Mouse (Mus musculus) heart, postnatal 25 days (tissue): ENCODE data around the gene Kctd13. TPM values are rescaled to one million over a fixed set of nuclear protein-coding genes. Genes with fewer than 3 reads are reported as not detected.
"Not testable (repeated sequence)": the region's sequence is repeated elsewhere in the genome, so short reads cannot be mapped to it uniquely, and the experiment has no call there.

ENCODE experiments used
- DNase-seq: peaks from one replicate; pipeline ENCODE4 v3.0.0; 2022; ENCODE audit warnings: low spot score
- intact Hi-C: fragments of 180-260 bp; cut with DNase I; formaldehyde crosslinking; loops from one replicate; pipeline ENCODE4 v1.15.1; 2025
- total RNA-seq, 2 experiments: library from RNA; stranded (reverse); gene quantifications; 2 replicates each; pipeline ENCODE4 v1.2.3; 2021

The Kctd13 gene
- 1 to 10 TPM; 5.3 to 6.8 TPM for total RNA-seq

- intact Hi-C loops, result loop anchor here (2.0 to 5.0 kb wide), 2 partner anchors 30 to 44 kb away; no protein-coding TSS in a partner anchor
These were observed at the start of gene Kctd13 for GRCm38 (mm10) chr7:126928384-126929037. Kctd13 (plus strand) TSS chr7:126928879.

DNA sequence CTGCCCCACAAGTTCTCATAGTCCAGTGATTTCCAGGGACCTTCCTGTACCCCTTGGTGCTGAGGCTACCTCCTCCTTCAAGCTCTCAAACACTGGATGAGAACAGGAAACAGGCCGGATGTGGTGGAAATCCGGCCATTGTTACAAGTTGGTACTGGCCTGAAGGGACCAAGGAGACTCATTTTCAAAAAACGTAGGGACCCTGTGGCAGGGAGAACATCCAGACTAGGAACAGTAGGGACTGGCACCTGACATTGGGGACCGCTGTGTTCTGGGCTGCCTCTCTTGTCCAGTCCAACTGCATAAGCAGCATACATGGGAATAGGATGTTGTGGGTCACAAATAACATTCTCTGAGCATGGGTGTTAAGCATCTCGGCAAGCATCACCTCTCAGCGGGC lies 47.6 kb upstream of the Kctd13 start:
- intact Hi-C loops, result no loop called here
- peak; percentile 40 for DNase-seq

More at GRCm38 (mm10) chr7:126928384-126929037, at the start of gene Kctd13:
- peak; percentile 90 for DNase-seq

DNA sequence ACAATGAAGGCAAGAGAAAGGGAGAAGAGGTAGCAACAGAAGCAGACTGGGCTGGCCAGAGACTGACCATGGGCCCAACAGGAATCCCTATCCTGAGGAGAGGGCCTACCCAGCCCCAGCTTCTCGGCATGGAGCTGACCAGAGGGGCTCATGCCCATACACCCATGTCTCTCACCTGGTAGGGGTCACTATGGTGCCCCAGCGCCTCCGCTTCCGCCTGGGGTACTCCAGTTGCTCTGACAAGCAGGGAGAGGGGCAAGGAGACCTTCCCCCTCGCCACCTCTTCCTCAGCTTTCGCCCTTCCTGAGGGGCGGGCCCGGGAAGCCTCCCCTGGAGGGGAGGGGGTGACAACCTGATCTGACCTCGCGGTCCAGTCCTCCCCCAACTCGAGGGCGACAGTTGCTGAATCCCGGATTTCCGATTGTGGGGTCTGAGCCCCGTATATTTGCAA lies 44.9 kb upstream of the Kctd13 start:
- intact Hi-C loops, result loop anchor here (2.0 kb wide), 1 partner anchor 15 kb away; no protein-coding TSS in a partner anchor
- DNase-seq, result no peak

GRCm38 (mm10) chr7:126884286-126885164 lies 44.2 kb upstream of the Kctd13 start, which contains the start of gene Taok2:
Taok2 (minus strand) TSS chr7:126884703.
- intact Hi-C loops, result loop anchor here (2.0 to 5.0 kb wide), 3 partner anchors 14 to 52 kb away; partner anchors contain the start of gene 4930451I11Rik
- peak; percentile 99 for DNase-seq

DNA sequence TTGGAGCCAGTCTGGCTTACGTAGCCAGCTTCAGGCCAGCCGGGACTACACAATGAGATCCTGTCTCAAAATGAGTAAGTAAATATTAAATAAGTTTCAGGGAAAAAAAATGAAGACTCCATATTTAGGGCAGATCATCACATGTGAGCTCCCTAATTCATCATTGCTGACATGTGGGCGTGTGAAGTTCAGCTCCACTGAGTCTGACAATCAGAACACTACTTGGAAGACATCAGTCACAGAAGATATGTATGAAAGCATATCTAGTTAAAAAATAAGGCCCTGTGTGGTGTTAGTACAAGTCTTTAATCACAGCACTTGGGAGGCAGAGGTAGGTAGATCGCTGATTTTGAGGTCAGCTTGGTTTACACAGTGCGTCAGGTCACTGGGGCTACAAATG lies 41.4 kb upstream of the Kctd13 start:
- no peak for DNase-seq
- intact Hi-C loops, result loop anchor here (5.0 kb wide), 2 partner anchors 45 to 55 kb away; partner anchors contain the start of gene 4930451I11Rik

DNA sequence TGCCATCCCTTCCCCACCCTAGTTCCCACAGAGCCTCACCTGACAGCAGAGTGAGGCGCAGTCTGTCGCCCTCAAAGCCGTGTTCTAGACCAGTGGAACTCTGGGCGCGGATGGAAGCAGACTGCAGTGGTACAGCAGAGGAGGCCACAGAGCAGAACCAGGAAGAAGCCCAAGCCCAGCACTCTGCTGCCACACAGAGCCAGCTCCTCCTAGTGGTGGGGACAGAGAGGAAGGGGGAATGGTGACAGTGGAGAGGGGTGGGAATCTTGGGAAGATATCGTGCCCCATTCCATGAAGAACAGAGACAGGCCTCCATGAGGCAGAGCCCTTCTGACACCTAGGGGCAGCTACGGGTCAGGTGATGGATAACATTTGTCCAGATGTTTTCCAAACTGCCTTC lies 39.8 kb upstream of the Kctd13 start:
- no peak for DNase-seq
- intact Hi-C loops, result loop anchor here (5.0 kb wide), 2 partner anchors 43 to 57 kb away; partner anchors contain the start of gene 4930451I11Rik

DNA sequence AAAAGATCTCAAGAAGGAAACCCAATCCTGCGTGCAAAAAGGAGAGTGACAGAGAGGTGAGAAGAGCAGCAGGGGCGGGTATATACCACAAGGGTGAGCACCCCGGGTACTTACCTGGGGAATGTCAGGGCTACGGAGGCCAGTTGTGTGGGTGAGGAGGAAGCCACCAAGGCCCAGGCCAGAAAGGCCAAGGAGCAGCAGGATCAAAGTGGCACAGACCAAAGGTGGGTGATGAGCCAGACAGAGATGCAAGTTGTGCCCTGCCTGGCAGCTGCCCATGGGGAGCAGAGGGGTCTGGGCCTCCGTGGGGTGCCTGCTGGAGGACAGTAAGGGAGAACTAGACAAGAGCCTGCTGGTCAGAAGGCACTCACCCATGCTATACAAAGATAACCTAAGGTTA lies 31.8 kb upstream of the Kctd13 start:
- intact Hi-C loops, result loop anchor here (5.0 kb wide), 1 partner anchor 35 kb away; the partner anchor contains the start of genes Hirip3 and Ino80e
- DNase-seq, result no peak

GRCm38 (mm10) chr7:126897390-126898101 lies 31.1 kb upstream of the Kctd13 start:
- no peak for DNase-seq
- intact Hi-C loops, result loop anchor here (2.0 to 5.0 kb wide), 3 partner anchors 13 to 35 kb away; partner anchors contain the start of genes Hirip3, Ino80e, Kctd13 and Taok2

GRCm38 (mm10) chr7:126898102-126898990 lies 30.3 kb upstream of the Kctd13 start:
- intact Hi-C loops, result loop anchor here (2.0 to 5.0 kb wide), 3 partner anchors 14 to 36 kb away; partner anchors contain the start of genes Hirip3, Ino80e, Kctd13 and Taok2
- peak; percentile 91 for DNase-seq

DNA sequence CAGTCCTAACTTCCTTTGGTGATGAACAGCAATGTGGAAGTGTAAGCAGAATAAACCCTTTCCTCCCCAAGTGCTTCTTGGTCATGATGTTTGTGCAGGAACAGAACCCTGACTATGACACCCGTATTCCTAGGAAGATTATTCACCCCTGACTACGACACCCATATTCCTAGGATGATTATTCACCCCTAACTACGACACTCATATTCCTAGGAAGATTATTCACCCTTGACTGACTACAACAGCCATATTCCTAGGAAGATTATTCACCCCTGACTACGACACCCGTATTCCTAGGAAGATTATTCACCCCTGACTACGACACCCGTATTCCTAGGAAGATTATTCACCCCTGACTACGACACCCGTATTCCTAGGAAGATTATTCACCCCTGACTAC lies 28.9 kb upstream of the Kctd13 start:
- intact Hi-C loops, result loop anchor here (2.0 to 5.0 kb wide), 3 partner anchors 15 to 37 kb away; partner anchors contain the start of genes Hirip3, Ino80e, Kctd13 and Taok2
- not testable (repeated sequence) for DNase-seq

DNA sequence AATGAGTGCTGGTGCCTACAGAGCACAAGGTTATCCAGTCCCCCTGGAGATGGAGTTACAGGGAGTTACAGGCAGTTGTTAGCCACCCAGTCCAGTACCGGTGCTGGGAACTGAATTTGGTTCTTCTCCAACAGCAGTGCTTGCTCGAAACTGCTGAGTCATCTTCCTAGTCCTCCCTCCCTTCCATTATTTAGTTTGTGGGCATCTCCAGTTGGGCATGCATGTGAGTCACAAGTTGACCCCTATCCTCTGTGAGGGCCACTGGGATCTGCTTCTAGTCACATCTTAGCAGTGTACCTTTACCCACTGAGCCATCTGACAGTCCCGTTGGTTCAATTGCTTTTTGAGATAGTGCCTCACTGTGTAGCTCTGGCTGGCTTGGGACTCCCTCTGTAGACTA lies 23.1 kb upstream of the Kctd13 start:
- intact Hi-C loops, result no loop called here
- DNase-seq, result no peak

GRCm38 (mm10) chr7:126914844-126915243 lies 13.8 kb upstream of the Kctd13 start:
- intact Hi-C loops, result no loop called here
- DNase-seq, result no peak

DNA sequence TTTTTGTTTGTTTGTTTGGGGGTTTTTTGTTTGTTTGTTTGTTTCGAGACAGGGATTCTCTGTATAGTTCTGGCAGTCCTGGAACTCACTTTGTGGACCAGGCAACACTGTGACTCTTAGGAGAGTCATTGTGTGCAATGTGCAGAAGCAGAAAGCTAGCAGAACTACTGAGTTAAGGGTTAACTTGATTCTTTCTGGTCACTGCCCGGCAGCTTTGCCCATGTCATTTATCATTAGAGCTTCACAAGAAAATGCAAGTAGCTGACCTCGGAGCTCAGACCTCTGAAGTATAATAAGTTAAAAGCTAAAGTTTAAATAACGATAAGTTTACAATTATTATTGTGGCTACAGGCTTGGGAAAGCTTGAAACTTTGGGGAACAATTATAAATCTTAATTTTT lies 10.3 kb upstream of the Kctd13 start:
- DNase-seq, intact Hi-C loops: not testable (repeated sequence)

DNA sequence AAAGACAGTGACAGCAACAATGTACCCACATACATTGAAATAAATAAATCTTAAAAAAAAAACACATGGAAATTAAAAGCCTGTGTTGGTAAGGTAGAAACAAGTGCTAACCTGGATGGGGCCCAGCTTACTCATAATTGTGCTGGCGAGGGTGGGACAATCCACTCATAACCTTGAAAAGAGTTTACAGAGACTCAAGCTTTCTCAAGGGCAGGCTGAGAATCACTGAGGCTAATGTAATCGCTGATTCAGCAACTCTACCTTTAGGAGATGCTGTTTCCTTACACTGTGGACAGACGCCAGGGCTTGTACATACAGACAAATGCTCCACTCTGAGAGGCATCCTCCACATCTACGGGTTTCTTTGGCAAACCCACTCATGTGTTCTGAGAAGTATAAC lies 8.7 kb upstream of the Kctd13 start:
- intact Hi-C loops, result no loop called here
- no peak for DNase-seq

DNA sequence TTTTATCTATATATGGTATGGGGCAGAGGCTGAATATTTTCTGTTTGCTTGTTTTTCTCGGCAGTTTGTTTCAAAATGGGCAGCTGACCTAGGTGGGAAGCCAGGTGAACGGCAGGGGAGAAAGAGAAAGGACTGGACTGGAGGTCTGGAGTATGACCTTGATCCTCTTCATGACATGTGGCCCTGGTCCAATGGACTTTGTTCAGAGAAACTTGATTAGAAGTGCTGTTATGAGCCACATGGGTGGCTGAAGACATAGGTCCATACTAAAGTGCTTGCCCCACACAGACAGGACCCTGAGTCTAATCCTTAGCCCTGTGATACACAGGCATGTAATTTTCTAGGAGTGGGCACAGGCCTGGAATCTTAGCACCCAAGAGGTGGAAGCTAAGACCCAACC lies 7.1 kb upstream of the Kctd13 start:
- DNase-seq, result no peak
- intact Hi-C loops, result no loop called here

DNA sequence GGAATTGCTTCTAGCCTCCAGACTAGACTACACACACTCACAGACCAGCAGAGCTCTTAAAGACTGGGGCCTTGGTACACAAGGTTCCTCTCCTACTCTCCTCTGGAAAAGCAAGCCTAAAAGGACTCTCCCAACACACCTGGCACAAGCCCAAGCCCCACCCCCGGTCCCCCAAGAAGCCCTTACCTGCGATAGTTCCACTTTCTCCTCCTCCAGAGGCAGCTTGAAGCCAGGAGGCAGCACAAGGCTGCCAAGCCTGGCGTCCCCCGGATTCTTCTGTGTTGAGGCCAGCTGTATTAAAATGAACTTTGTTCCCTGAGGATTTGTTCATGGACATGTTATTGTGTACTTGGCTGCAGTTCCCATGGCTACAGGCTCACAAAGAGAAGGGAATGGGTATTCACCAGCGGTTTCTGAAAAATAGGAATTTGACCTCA lies 6.0 kb upstream of the Kctd13 start, which contains the start of gene Tmem219:
Gene Tmem219 (minus strand): TSS at position 294 of the 437 bp plus-strand sequence.
- peak; percentile 55 for DNase-seq
- intact Hi-C loops, result no loop called here

GRCm38 (mm10) chr7:126923999-126924398 lies 4.7 kb upstream of the Kctd13 start:
- DNase-seq, result no peak

DNA sequence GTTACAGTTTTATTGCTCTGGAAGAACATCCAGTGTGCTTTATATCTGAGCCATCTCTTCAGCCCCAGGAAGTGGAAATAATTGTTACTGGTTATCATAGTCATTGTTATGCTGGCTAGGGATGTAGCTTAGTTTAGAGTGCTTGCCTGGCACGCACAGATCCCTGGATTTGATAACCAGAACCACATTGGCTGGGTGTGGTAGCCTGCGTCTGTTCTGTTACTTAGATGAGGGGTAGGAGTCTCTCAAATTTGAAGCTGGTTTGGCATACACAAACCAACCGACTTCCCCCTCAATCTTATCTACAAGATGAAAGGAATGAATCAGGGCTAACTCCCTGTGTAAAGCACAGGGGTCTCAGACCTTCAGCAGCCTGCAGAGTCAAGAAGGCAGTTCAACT lies 2.4 kb upstream of the Kctd13 start:
- DNase-seq, result no peak
- intact Hi-C loops, result loop anchor here (5.0 kb wide), 1 partner anchor 46 kb away; no protein-coding TSS in a partner anchor

More at GRCm38 (mm10) chr7:126923999-126924398, 4.7 kb upstream of the Kctd13 start:
- intact Hi-C loops, result no loop called here
